Mouse (Mus musculus): ENCODE data around the gene Cela1. TPM values are rescaled to one million over a fixed set of nuclear protein-coding genes. Genes with fewer than 3 reads are reported as not detected.

Gene Cela1
- polyA plus RNA-seq, 1 experiment = 0.08 TPM

GRCm38 (mm10) chr15:100723505-100723904 is 35.8 kb upstream of the Cela1 start:
- Histone ChIP-seq H3K4me1 (ENCODE audit: control insufficient read depth) (peaks cover under 1% of the 10 kb centered on the region), H3K36me3 (ENCODE audit: control insufficient read depth) (no peaks in the 10 kb centered on the region), H3K4me3 (replicated peaks) (no peak overlapping the region), H3K9me3 (ENCODE audit: control insufficient read depth, low read length) (peaks cover 1% of the 10 kb centered on the region), H3K27me3 (ENCODE audit: control insufficient read depth) (peaks cover 49% of the 10 kb centered on the region)
- no peak for TF ChIP-seq TAL1 (IDR thresholded peaks at IDR 0.05; ENCODE audit: low read length)
- no peak for TF ChIP-seq GATA1 (IDR thresholded peaks at IDR 0.05; ENCODE audit: low read length)

GRCm38 (mm10) chr15:100722564-100722963 is 34.8 kb upstream of the Cela1 start:
- H3K27me3 ChIP-seq (ENCODE audit: control insufficient read depth) = peaks cover 40% of the 10 kb centered on the region
- peaks cover 4% of the 10 kb centered on the region for H3K9me3 ChIP-seq (ENCODE audit: control insufficient read depth, low read length)
- H3K4me3 ChIP-seq (replicated peaks) = no peak overlapping the region
- no peaks in the 10 kb centered on the region for H3K36me3 ChIP-seq (ENCODE audit: control insufficient read depth)
- TF ChIP-seq GATA1 (IDR thresholded peaks at IDR 0.05; ENCODE audit: low read length) (no peak), TAL1 (IDR thresholded peaks at IDR 0.05; ENCODE audit: low read length) (no peak)
- no peaks in the 10 kb centered on the region for H3K4me1 ChIP-seq (ENCODE audit: control insufficient read depth)

GRCm38 (mm10) chr15:100722026-100722425 is 34.3 kb upstream of the Cela1 start:
- H3K36me3 ChIP-seq (ENCODE audit: control insufficient read depth) = no peaks in the 10 kb centered on the region
- peaks cover 34% of the 10 kb centered on the region for H3K27me3 ChIP-seq (ENCODE audit: control insufficient read depth)
- no peaks in the 10 kb centered on the region for H3K4me1 ChIP-seq (ENCODE audit: control insufficient read depth)
- TF ChIP-seq GATA1 (IDR thresholded peaks at IDR 0.05; ENCODE audit: low read length) (no peak), TAL1 (IDR thresholded peaks at IDR 0.05; ENCODE audit: low read length) (no peak)
- H3K4me3 ChIP-seq (replicated peaks) = no peak overlapping the region
- peaks cover 4% of the 10 kb centered on the region for H3K9me3 ChIP-seq (ENCODE audit: control insufficient read depth, low read length)

GRCm38 (mm10) chr15:100721445-100721844 is 33.7 kb upstream of the Cela1 start:
- Histone ChIP-seq H3K9me3 (ENCODE audit: control insufficient read depth, low read length) (peaks cover 4% of the 10 kb centered on the region), H3K4me3 (replicated peaks) (no peak overlapping the region), H3K4me1 (ENCODE audit: control insufficient read depth) (no peaks in the 10 kb centered on the region), H3K36me3 (ENCODE audit: control insufficient read depth) (no peaks in the 10 kb centered on the region), H3K27me3 (ENCODE audit: control insufficient read depth) (peaks cover 28% of the 10 kb centered on the region)
- TF ChIP-seq GATA1 (IDR thresholded peaks at IDR 0.05; ENCODE audit: low read length) (no peak), TAL1 (IDR thresholded peaks at IDR 0.05; ENCODE audit: low read length) (no peak)

- TF ChIP-seq TAL1 (IDR thresholded peaks at IDR 0.05; ENCODE audit: low read length) (no peak), GATA1 (IDR thresholded peaks at IDR 0.05; ENCODE audit: low read length) (no peak)
- Histone ChIP-seq H3K4me1 (ENCODE audit: control insufficient read depth) (no peaks in the 10 kb centered on the region), H3K4me3 (replicated peaks) (no peak overlapping the region), H3K9me3 (ENCODE audit: control insufficient read depth, low read length) (peaks cover 4% of the 10 kb centered on the region), H3K27me3 (ENCODE audit: control insufficient read depth) (peaks cover 17% of the 10 kb centered on the region), H3K36me3 (ENCODE audit: control insufficient read depth) (no peaks in the 10 kb centered on the region)
Observed at GRCm38 (mm10) chr15:100720066-100720465, 32.3 kb upstream of the Cela1 start.

- Histone ChIP-seq H3K27me3 (ENCODE audit: control insufficient read depth) (peaks cover 14% of the 10 kb centered on the region), H3K4me3 (replicated peaks) (no peak overlapping the region), H3K4me1 (ENCODE audit: control insufficient read depth) (no peaks in the 10 kb centered on the region), H3K9me3 (ENCODE audit: control insufficient read depth, low read length) (peaks cover 4% of the 10 kb centered on the region), H3K36me3 (ENCODE audit: control insufficient read depth) (no peaks in the 10 kb centered on the region)
- no peak for TF ChIP-seq GATA1 (IDR thresholded peaks at IDR 0.05; ENCODE audit: low read length)
- no peak for TF ChIP-seq TAL1 (IDR thresholded peaks at IDR 0.05; ENCODE audit: low read length)
Observed at GRCm38 (mm10) chr15:100719217-100719616, 31.5 kb upstream of the Cela1 start.

- TF ChIP-seq GATA1 (IDR thresholded peaks at IDR 0.05; ENCODE audit: low read length) (no peak), TAL1 (IDR thresholded peaks at IDR 0.05; ENCODE audit: low read length) (no peak)
- Histone ChIP-seq H3K9me3 (ENCODE audit: control insufficient read depth, low read length) (peaks cover 4% of the 10 kb centered on the region), H3K4me1 (ENCODE audit: control insufficient read depth) (no peaks in the 10 kb centered on the region; the same call in 1 of the 2 replicates), H3K4me3 (replicated peaks) (no peak overlapping the region), H3K27me3 (ENCODE audit: control insufficient read depth) (peaks cover 8% of the 10 kb centered on the region), H3K36me3 (ENCODE audit: control insufficient read depth) (no peaks in the 10 kb centered on the region)
Observed at GRCm38 (mm10) chr15:100718572-100718971, 30.9 kb upstream of the Cela1 start.

- Histone ChIP-seq H3K9me3 (ENCODE audit: control insufficient read depth, low read length) (peaks cover 4% of the 10 kb centered on the region), H3K4me3 (replicated peaks) (no peak overlapping the region)
Observed at GRCm38 (mm10) chr15:100717933-100718332, 30.2 kb upstream of the Cela1 start.

GRCm38 (mm10) chr15:100715399-100715993 is 27.8 kb upstream of the Cela1 start:
- H3K36me3 ChIP-seq (ENCODE audit: control insufficient read depth) = no peaks in the 10 kb centered on the region
- H3K4me1 ChIP-seq (ENCODE audit: control insufficient read depth) = no peaks in the 10 kb centered on the region; the same call in 1 of the 2 replicates
- H3K4me3 ChIP-seq (replicated peaks) = no peak overlapping the region
- TF ChIP-seq GATA1 (IDR thresholded peaks at IDR 0.05; ENCODE audit: low read length) (no peak), TAL1 (IDR thresholded peaks at IDR 0.05; ENCODE audit: low read length) (no peak)
- H3K9me3 ChIP-seq (ENCODE audit: control insufficient read depth, low read length) = peaks cover 4% of the 10 kb centered on the region
- no peaks in the 10 kb centered on the region for H3K27me3 ChIP-seq (ENCODE audit: control insufficient read depth)

More at GRCm38 (mm10) chr15:100717933-100718332, 30.2 kb upstream of the Cela1 start:
- no peaks in the 10 kb centered on the region; the same call in 1 of the 2 replicates for H3K4me1 ChIP-seq (ENCODE audit: control insufficient read depth)
- no peaks in the 10 kb centered on the region for H3K36me3 ChIP-seq (ENCODE audit: control insufficient read depth)
- peaks cover 3% of the 10 kb centered on the region for H3K27me3 ChIP-seq (ENCODE audit: control insufficient read depth)
- TF ChIP-seq TAL1 (IDR thresholded peaks at IDR 0.05; ENCODE audit: low read length) = no peak
- no peak for TF ChIP-seq GATA1 (IDR thresholded peaks at IDR 0.05; ENCODE audit: low read length)
